Mouse (Mus musculus): ENCODE data around the gene Ly6g6d.

- TF ChIP-seq CTCF (IDR thresholded peaks at IDR 0.05) (peak; percentile 64), POLR2A (IDR thresholded peaks at IDR 0.05; ENCODE audit: insufficient read depth, low read depth, low read length) (no peak), EP300 (IDR thresholded peaks at IDR 0.05; ENCODE audit: insufficient read depth, low read depth, low read length) (no peak)
Measured at GRCm38 (mm10) chr17:35105740-35106389, 28.0 kb upstream of the Ly6g6d start.

Measured in heart, adult 2 months (tissue).